Mouse (Mus musculus): ENCODE results near the gene Gm20388.
A peak's percentile ranks its signal among the peaks of the same experiment; 100 is the strongest.
"Not testable (repeated sequence)": the region's sequence is repeated elsewhere in the genome, so short reads cannot be mapped to it uniquely, and the experiment has no call there.

The Gm20388 gene

GRCm38 (mm10) chr8:121294234-121295108 lies 1383.8 kb downstream of the Gm20388 start:
- DNase-seq (ENCODE audit: extremely low spot score, low read depth, low spot score) = no peak

DNA sequence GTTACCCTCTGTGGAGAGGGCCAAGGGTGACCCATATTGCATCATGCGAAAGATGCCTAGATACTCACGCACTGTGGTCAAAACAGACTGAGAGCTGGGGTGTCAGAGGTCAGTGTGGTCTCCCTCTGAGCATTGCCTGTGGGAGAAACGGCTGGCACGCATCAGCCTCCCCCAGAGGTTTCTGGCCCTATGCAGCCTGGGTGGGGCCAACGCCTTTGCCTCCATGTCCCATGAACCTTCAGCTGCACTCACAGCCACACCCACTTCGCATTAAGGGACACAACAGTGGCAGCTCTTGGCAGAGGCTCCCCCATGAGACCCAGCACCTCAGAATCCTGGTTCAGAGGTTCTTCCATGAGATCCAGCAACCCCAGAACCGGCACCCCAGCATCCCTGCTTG lies 1385.4 kb downstream of the Gm20388 start:
- DNase-seq (ENCODE audit: extremely low spot score, low read depth, low spot score) = no peak

DNA sequence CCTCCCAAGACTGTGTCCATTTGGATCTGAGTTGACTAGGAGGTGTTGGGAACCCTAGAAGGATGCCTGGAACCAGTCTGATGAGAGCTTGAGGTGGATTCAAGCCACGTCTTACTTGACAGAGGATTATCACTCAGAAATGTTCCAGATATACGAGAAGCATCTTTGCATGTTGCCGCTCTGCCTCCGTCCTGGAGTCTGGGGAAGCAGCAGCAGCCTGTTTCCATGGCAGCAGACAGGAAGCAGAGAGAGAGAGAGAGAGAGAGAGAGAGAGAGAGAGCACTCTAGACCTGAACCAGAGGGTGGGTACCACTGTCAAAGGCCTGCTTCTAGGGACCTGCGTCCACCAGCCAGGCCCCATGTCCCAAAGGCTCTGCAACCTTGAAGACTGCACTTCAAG lies 1386.0 kb downstream of the Gm20388 start:
- no peak for DNase-seq (ENCODE audit: extremely low spot score, low read depth, low spot score)

DNA sequence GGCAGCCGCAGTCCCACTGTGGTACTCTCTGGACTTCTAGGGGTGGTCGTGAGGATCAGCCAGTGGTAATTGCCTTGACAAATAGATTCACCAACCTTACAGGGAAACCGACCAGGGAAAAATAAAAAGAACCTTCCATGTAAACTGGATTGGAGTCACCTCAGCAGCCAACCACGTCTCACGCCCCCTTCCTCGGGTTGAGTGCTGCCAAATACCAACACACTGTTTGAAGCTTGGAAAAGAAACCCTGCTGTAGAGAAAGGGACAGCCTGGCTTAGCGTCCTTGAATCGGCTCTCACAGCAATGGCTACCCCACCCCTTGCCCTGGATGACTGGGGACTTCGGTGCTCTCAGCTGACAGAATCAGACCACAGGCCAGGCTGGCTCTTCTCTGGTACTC lies 1386.7 kb downstream of the Gm20388 start:
- DNase-seq (ENCODE audit: extremely low spot score, low read depth, low spot score) = no peak

DNA sequence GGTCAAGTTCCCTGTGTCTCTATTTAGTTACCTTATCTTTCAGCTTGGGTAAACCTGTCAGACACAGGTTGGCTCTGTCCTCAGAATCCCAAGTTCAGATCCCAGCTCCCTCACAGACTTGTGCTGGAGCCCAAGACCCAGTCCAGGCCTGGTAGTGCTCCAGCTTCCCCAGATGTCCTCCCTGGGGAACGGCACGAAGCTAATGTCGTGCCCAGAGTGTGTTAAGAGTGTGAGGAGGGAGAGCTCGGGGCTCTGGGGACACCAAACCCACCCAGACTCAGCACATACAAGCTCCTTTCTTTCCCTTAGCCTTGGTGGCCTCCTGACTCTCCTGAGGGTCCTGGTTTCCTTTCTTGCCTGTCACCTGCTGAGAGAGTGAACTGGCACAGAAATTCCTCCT lies 1389.4 kb downstream of the Gm20388 start:
- no peak for DNase-seq (ENCODE audit: extremely low spot score, low read depth, low spot score)

DNA sequence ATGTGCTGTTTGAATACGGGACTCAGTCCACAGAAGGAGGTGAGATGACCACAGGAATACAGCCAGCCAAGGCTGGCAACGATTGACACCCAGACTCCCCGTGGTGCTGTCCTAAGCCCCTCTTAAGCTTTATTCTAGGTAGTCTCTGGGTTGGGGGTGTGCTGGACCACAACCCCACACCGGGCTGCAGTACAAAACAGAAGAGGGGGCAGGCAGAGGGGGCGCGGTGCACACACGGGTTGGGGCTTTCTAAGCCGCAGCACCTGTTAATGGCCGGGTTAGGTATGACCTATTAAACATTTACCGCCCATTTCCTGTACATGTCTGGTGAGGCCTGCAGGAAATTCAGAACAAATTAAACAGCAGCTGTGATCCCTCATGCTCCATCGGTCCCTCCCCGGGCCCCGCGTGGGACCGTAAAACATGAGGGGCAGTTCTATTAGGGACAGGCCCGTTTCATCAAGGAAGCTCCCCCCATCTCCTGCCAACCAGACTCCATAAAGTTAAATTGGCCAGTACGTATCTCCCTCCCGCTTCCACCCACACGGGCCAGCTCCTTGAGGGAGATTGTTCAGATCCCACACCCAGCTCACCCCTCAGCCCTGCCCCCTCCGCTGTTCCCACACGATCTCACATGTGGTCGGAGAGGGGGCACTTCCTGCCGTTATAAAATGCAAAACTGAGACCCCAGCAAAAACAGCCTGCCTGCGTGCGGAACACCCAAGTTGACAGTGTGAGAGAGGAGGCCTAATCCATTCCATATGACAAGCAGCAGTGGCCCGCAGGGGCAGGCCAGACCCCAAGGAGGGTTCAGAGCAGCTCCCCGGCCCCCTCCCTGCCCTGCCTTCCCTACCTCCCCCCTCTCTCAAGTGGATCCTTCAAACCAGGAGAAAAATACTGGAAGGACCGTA lies 1390.1 kb downstream of the Gm20388 start:
- peak; percentile 82 for DNase-seq (ENCODE audit: extremely low spot score, low read depth, low spot score)

GRCm38 (mm10) chr8:121301431-121301830 lies 1390.8 kb downstream of the Gm20388 start:
- peak; percentile 52 for DNase-seq (ENCODE audit: extremely low spot score, low read depth, low spot score)

- peak; percentile 57 for DNase-seq (ENCODE audit: extremely low spot score, low read depth, low spot score)
Measured at GRCm38 (mm10) chr8:121301978-121302649, 1391.5 kb downstream of the Gm20388 start.

DNA sequence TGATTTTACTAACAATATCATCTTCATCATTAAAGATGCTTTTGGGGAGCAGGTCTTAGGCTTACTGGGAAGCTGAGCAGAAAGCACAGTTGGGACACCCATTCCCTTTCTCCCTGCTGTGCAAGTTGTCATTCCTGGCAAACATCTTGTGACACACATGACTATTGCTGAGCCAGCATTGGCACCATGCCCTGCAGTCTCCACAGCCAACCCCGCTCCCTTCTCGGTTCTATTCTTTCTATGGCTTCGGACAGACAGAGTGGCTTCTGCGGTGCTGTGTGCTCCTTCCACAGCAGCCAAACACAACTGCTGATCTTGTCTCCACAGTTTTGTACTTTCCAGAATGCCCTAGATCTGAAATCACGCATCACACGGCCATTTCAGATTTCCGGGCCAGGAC lies 1397.1 kb downstream of the Gm20388 start:
- DNase-seq (ENCODE audit: extremely low spot score, low read depth, low spot score) = no peak

- DNase-seq (ENCODE audit: extremely low spot score, low read depth, low spot score) = no peak
Measured at GRCm38 (mm10) chr8:121310976-121311819, 1400.6 kb downstream of the Gm20388 start.

GRCm38 (mm10) chr8:121313458-121313857 lies 1402.8 kb downstream of the Gm20388 start:
- no peak for DNase-seq (ENCODE audit: extremely low spot score, low read depth, low spot score)

GRCm38 (mm10) chr8:121314036-121314435 lies 1403.4 kb downstream of the Gm20388 start:
- no peak for DNase-seq (ENCODE audit: extremely low spot score, low read depth, low spot score)

DNA sequence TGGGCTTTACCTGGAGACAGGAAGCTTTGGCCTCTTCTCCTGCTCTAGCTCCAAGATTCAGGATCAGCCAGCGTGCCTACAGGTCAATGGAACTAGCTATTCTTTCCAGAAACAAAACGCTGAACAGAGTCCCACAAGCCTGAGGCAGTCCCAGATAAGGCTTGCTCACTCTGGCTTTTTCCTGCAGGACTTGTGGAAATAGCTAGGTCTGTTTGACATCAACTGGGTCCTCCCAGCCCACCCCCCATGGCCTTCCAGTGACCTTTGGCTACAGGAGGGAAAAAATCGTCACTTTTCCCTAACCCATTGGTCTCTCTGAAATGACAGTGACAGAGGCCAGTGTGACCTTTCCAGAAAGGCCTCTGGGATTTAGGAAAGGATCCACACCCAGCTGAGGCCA lies 1404.9 kb downstream of the Gm20388 start:
- no peak for DNase-seq (ENCODE audit: extremely low spot score, low read depth, low spot score)

GRCm38 (mm10) chr8:121316009-121316408 lies 1405.4 kb downstream of the Gm20388 start:
- no peak for DNase-seq (ENCODE audit: extremely low spot score, low read depth, low spot score)

DNA sequence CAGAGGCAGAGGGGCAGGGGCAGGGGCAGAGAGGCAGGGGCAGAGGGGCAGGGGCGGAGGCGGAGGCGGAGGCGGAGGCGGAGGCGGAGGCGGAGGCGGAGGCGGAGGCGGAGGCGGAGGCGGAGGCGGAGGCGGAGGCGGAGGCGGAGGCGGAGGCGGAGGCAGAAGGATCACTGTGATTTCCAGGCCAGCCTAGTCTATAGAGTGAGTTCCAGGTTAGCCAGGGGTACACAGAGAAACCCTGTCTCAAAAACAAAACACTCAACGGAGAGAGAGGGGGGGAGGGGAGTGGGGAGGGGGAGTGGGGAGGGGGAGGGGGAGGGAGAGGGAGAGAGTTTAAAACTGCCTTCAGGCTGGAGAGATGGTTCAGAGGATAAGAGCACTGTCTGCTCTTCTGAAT lies 1408.1 kb downstream of the Gm20388 start:
- DNase-seq (ENCODE audit: extremely low spot score, low read depth, low spot score) = not testable (repeated sequence)

- DNase-seq (ENCODE audit: extremely low spot score, low read depth, low spot score) = no peak
Measured at GRCm38 (mm10) chr8:121319491-121319890, 1408.8 kb downstream of the Gm20388 start.

GRCm38 (mm10) chr8:121326164-121326910 lies 1415.7 kb downstream of the Gm20388 start:
- DNase-seq (ENCODE audit: extremely low spot score, low read depth, low spot score) = no peak

- no peak for DNase-seq (ENCODE audit: extremely low spot score, low read depth, low spot score)
Measured at GRCm38 (mm10) chr8:121332436-121332835, 1421.8 kb downstream of the Gm20388 start.
